Mouse (Mus musculus) olfactory bulb, adult 2 months (tissue): ENCODE measurements at regions not wholly inside any gene's neighbourhood (a gene's known extent, or its start where the extent isn't known, plus 50 kb on each side); places are given as distances from the start of the nearest gene placed in this dataset.
A peak's percentile ranks its signal among the peaks of the same experiment; 100 is the strongest.

Source experiments
- H3K27ac ChIP-seq: fragments of 200-500 bp; 2 replicates; pipeline ENCODE4 v1.5.1; 2012; ENCODE audit warnings: low read depth, low read length; ENCODE audit not compliant: insufficient read depth
- H3K4me1 ChIP-seq: fragments of 200-500 bp; 2 replicates; pipeline ENCODE4 v1.6.1; 2012; ENCODE audit warnings: low read length; ENCODE audit not compliant: control insufficient read depth, insufficient read depth
- H3K4me3 ChIP-seq: fragments of 200-500 bp; 2 replicates; pipeline ENCODE4 v1.5.1; 2012; ENCODE audit warnings: mild to moderate bottlenecking, low read depth, low read length, moderate library complexity; ENCODE audit not compliant: insufficient read depth
- CTCF ChIP-seq: fragments of 200-500 bp; IDR thresholded peaks from 2 replicates; pipeline ENCODE4 v1.5.1; 2012; ENCODE audit warnings: low read depth, mild to moderate bottlenecking, low read length, moderate library complexity; ENCODE audit not compliant: insufficient read depth
- POLR2A ChIP-seq: fragments of 200-500 bp; IDR thresholded peaks from 2 replicates; pipeline ENCODE4 v1.6.1; 2012; ENCODE audit warnings: mild to moderate bottlenecking, low read depth, low read length, moderate library complexity; ENCODE audit not compliant: insufficient read depth
- WGBS: fragments of 180-500 bp; shearing (Covaris S2); methylation state at CpG from one replicate; pipeline ENCODE4 v1.1.7; 2018; 5-methylcytosine and 5-hydroxymethylcytosine counted together

- no peaks in the 10 kb centered on the region for H3K4me1 ChIP-seq
- H3K27ac ChIP-seq, result no peak overlapping the region
- TF ChIP-seq POLR2A, result no peak
- no peak for TF ChIP-seq CTCF
- no peak overlapping the region for H3K4me3 ChIP-seq
Observed at GRCm38 (mm10) chr13:35243946-35244345, 217.1 kb upstream of the Eci2 start.

GRCm38 (mm10) chr13:35257386-35257785 lies 230.5 kb upstream of the Eci2 start:
- Histone ChIP-seq H3K27ac (no peak overlapping the region), H3K4me1 (no peaks in the 10 kb centered on the region), H3K4me3 (no peak overlapping the region)
- TF ChIP-seq POLR2A, result no peak
- TF ChIP-seq CTCF, result no peak
- 59% methylated on average over 2 of the region's 2 CpGs for WGBS

GRCm38 (mm10) chr13:35258720-35259119 lies 231.8 kb upstream of the Eci2 start:
- WGBS, result 97% methylated on average over 1 of the region's 1 CpGs
- no peak overlapping the region for H3K27ac ChIP-seq
- H3K4me3 ChIP-seq, result no peak overlapping the region
- no peaks in the 10 kb centered on the region for H3K4me1 ChIP-seq
- TF ChIP-seq POLR2A (no peak), CTCF (no peak)

GRCm38 (mm10) chr13:35283959-35284358 lies 257.1 kb upstream of the Eci2 start:
- no peak overlapping the region for H3K27ac ChIP-seq
- TF ChIP-seq CTCF (no peak), POLR2A (no peak)
- no peaks in the 10 kb centered on the region for H3K4me1 ChIP-seq
- H3K4me3 ChIP-seq, result no peak overlapping the region
- 89% methylated on average over 1 of the region's 1 CpGs for WGBS

- no peak overlapping the region for H3K4me3 ChIP-seq
- no peak for TF ChIP-seq CTCF
- TF ChIP-seq POLR2A, result no peak
- no peak overlapping the region for H3K27ac ChIP-seq
- WGBS, result 68% methylated on average over 1 of the region's 1 CpGs
- no peaks in the 10 kb centered on the region for H3K4me1 ChIP-seq
Observed at GRCm38 (mm10) chr13:35302088-35302487, 275.2 kb upstream of the Eci2 start.

- WGBS, result 98% methylated on average over 1 of the region's 1 CpGs
- no peak overlapping the region for H3K4me3 ChIP-seq
- no peak overlapping the region for H3K27ac ChIP-seq
- H3K4me1 ChIP-seq, result no peaks in the 10 kb centered on the region
- TF ChIP-seq CTCF (no peak), POLR2A (no peak)
Observed at GRCm38 (mm10) chr13:35316772-35317171, 289.9 kb upstream of the Eci2 start.

GRCm38 (mm10) chr13:35326682-35327242 lies 299.9 kb upstream of the Eci2 start:
- peak overlapping the region; percentile 44; the same call in 1 of the 2 replicates for H3K27ac ChIP-seq
- no peaks in the 10 kb centered on the region for H3K4me1 ChIP-seq
- TF ChIP-seq CTCF (no peak), POLR2A (no peak)
- no peak overlapping the region for H3K4me3 ChIP-seq
- 36% methylated on average over 10 of the region's 10 CpGs for WGBS

GRCm38 (mm10) chr13:35328320-35328719 lies 301.4 kb upstream of the Eci2 start:
- H3K4me1 ChIP-seq, result no peaks in the 10 kb centered on the region
- H3K27ac ChIP-seq, result no peak overlapping the region
- no peak for TF ChIP-seq CTCF
- TF ChIP-seq POLR2A, result no peak
- H3K4me3 ChIP-seq, result no peak overlapping the region
- 85% methylated on average over 2 of the region's 2 CpGs for WGBS

GRCm38 (mm10) chr13:35330926-35331325 lies 304.0 kb upstream of the Eci2 start:
- whole genome bisulfite sequencing, result 78% methylated on average over 1 of the region's 1 CpGs
- Histone ChIP-seq H3K4me1 (no peaks in the 10 kb centered on the region), H3K27ac (no peak overlapping the region), H3K4me3 (no peak overlapping the region)
- TF ChIP-seq CTCF, result no peak
- TF ChIP-seq POLR2A, result no peak

GRCm38 (mm10) chr13:35345507-35346129 lies 314.0 kb upstream of the Cdyl start:
- TF ChIP-seq CTCF (no peak), POLR2A (no peak)
- Histone ChIP-seq H3K27ac (no peak overlapping the region), H3K4me1 (no peaks in the 10 kb centered on the region), H3K4me3 (no peak overlapping the region)
- 21% methylated on average over 2 of the region's 2 CpGs for WGBS

GRCm38 (mm10) chr13:35348283-35348682 lies 311.4 kb upstream of the Cdyl start:
- TF ChIP-seq CTCF, result no peak
- TF ChIP-seq POLR2A, result no peak
- no peaks in the 10 kb centered on the region for H3K4me1 ChIP-seq
- H3K27ac ChIP-seq, result no peak overlapping the region
- H3K4me3 ChIP-seq, result no peak overlapping the region
- 39% methylated on average over 3 of the region's 3 CpGs for WGBS
